Mouse (Mus musculus): ENCODE data around the gene Gpr142.
A peak's percentile ranks its signal among the peaks of the same experiment; 100 is the strongest.

The Gpr142 gene

GRCm38 (mm10) chr11:114798624-114799023, at the start of gene Gpr142:
Gene Gpr142, plus strand, starts transcription at chr11:114798924.
- DNase-seq (ENCODE audit: low spot score in 2 of 2) = no peak

DNA sequence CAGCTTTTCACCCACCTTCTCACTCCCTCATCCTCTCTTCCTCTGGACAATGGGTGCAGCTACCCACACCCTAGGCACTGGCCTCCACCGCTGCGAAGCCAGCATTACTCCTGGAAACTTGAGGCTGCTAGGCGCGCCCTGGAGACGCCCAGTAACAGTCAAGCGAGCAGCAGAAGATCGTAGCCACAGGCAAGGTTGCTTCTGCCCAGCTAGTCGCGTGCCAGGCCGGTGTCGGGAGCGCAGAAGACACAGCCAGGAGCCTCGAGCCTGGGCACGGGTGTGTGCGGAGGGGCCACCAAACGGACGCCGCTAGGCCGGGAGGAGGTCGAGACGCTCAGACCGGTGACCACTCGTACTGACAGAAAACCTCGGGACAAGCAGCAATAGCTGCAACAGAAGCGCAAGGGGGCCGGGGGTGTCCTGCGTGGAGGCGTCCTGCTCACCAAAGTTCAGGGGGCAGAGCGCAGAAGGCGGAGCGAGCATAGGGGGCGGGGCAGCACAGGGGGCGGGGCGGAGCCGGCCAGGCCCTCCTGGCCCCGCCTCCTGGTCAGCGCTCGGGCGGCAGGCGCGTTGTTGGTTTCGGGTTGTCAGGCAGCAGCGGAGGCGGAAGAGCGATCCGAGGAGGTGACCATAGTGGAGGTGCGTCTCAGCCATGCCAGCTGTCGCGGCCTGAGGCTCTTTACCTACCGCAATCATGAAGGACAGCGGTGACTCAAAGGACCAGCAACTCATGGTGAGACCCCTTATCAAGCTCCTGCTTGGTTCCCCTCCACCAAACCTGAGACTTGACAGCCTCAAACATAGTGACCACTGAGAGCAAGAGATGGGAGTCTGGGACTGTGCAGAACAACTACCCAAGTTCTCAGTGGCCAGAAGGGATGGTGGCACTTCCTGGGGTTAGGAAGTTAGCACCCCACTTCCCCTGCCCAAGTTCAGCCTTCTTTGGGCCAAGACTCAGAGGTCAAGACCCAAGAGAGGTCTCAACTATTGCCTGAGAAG, 33.6 kb upstream of the Gpr142 start, which contains the start of gene Kif19a:
Kif19a (plus strand) TSS at position 569 of the 999 bp plus-strand sequence.
- DNase-seq (ENCODE audit: low spot score in 2 of 2) = no peak

- no peak for DNase-seq (ENCODE audit: low spot score in 2 of 2)
Measured at GRCm38 (mm10) chr11:114769911-114770310, 28.8 kb upstream of the Gpr142 start.

- no peak for DNase-seq (ENCODE audit: low spot score in 2 of 2)
Measured at GRCm38 (mm10) chr11:114771896-114772295, 26.8 kb upstream of the Gpr142 start.

DNA sequence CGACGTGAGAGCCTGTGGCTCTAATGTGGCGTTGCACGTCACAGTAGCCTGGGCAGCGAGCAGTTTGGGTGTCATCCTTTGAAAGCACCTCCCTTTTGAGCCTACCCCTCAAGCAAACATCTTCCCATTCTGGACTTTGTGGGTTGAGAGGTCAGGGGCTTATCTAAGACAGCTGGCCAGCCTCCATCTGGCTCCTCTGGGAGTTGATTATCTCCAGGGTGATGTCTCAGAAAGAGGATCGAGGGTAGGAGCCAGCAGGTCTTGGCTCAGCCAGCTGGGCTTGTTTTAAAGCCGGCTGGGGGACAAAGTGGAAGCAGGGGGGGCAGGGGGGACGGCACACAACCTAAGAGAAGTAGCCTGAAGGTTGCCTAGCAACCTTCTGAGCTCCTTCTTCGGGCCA, 18.6 kb upstream of the Gpr142 start:
- no peak for DNase-seq (ENCODE audit: low spot score in 2 of 2)

DNA sequence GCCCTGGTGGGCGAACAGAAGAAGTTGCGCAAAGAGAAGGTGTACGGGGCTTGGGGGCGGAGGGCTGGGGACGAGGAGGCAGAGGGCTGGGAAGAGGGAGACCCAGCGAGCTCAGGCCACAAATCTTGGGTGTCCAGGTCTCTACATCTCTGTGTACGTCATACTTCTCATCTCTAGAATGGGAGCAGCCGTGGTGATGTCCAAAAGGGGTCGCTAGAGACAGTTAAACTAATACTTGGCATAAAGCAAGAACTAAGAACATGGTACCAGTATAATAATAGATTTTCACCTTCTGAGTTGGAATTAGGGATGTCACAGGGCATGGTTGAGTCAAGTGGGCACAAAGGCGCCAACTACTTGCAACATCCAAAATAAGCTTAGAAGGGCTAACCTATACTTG, 12.8 kb upstream of the Gpr142 start:
- DNase-seq (ENCODE audit: low spot score in 2 of 2) = no peak

DNA sequence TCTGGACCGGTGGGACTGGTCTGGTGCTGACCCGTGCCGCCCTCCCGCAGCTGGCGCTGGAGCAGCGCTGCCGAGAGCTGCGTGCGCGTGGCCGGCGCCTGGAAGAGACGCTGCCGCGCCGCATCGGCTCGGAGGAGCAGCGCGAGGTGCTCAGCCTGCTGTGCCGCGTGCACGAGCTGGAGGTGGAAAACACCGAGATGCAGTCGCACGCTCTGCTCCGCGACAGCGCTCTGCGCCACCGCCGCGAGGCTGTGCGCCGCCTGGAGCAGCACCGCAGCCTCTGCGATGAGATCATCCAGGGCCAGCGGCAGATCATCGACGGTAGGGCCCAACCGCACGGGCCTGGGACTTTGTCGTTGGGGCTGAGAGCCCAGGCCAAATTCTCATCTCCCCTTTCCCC, 12.4 kb upstream of the Gpr142 start:
- DNase-seq (ENCODE audit: low spot score in 2 of 2) = no peak

- DNase-seq (ENCODE audit: low spot score in 2 of 2) = no peak
Measured at GRCm38 (mm10) chr11:114787611-114788010, 11.1 kb upstream of the Gpr142 start.

- peak; percentile 71 to 87 for DNase-seq (ENCODE audit: low spot score in 2 of 2)
Measured at GRCm38 (mm10) chr11:114789061-114789714, 9.5 kb upstream of the Gpr142 start.

GRCm38 (mm10) chr11:114789716-114790115, 9.0 kb upstream of the Gpr142 start:
- no peak for DNase-seq (ENCODE audit: low spot score in 2 of 2)

DNA sequence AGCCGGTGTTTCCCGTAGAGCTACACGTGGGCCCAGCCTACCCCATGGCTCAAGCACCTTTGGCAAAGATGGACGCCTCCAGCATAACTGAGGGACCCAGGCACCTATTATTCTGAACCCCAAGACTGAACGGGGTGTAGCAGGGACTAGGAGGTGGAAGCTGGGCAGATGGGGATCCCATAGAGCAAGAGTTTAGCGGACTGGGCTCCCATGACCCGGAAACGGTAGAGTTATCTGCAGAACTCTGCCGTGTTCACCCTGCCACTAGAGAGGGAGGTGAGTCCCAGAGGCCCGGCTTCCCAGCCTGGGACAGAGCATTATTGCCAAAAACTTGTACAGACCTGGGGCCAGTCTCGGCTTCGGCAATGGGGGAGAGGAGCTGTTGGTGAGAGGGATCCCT, 8.6 kb upstream of the Gpr142 start:
- no peak for DNase-seq (ENCODE audit: low spot score in 2 of 2)

DNA sequence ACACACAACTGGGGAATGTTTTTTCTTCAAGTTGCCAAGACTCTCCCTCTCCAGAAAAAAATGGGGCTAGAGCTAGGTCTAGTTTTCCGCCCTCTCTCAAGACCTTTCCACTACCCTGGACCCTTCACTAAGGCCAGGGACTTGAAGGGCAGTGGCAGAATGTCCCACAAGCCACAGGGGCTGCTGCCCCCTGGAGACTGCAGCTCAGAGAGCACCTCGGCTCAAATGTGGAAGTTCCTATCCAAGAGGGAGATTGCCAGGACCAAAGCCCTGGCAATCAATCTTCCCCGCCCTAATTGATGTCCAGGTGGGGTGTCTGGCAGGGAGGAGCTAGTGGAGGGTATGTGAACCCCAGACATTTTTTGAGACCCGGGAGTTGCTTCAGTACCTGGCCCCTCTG, 7.9 kb upstream of the Gpr142 start:
- no peak for DNase-seq (ENCODE audit: low spot score in 2 of 2)

DNA sequence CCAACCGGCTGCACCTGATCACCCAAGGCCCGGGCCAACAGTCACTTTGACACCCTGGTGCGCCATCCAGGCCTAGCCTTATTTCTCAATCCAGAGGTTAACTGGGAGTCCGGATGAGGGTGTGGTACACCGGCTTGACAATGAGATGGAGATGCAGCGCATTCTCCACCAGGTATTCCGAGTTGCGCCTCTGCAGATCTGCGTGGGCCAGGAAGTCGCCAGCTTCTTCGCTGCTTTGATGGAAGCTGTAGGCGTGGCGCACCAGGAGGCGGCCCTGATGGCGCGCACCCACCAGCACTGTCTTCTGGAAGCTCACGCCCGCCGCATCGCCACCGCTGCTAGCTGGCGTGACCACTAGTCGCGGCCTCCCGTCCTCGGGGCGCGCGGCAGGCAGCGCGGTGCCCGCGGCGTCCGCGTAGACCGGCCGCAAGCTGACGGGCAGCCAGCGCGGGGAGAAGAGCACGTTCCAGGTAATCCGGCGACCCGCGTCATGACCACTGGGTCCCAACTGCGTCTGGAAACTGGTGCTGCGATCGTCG, 7.3 kb upstream of the Gpr142 start:
- no peak for DNase-seq (ENCODE audit: low spot score in 2 of 2)

GRCm38 (mm10) chr11:114791891-114792411, 6.8 kb upstream of the Gpr142 start:
- no peak for DNase-seq (ENCODE audit: low spot score in 2 of 2)

DNA sequence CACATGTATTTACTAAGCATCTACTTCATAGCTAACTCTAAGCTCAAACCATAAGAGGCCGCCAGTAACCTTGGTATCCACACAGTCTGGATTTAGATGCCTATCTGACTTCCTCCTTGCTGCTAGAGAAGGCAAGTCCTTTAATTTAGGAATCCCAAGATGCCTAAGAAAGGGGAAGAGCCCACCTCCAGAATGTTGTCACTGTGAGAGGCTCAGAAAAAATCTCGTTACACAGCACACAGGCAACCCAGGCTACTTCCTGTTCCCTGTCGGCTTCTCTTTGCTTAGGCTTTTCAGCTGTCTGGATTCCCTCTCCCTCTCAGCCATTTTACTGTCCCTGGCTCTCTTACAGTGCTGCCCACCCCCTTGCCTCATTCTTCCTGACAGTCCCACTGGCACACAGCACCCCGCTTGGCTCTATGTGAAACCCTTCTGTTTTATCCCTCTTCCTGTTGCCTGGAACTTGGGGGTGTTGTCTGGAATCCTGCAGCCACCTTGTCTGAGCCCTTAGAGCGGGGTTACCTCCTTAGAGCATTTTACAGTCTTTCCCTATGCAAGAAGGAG, 5.7 kb upstream of the Gpr142 start:
- no peak for DNase-seq (ENCODE audit: low spot score in 2 of 2)

GRCm38 (mm10) chr11:114793868-114794545, 4.7 kb upstream of the Gpr142 start:
- DNase-seq (ENCODE audit: low spot score in 2 of 2) = no peak

GRCm38 (mm10) chr11:114794691-114795090, 4.0 kb upstream of the Gpr142 start:
- no peak for DNase-seq (ENCODE audit: low spot score in 2 of 2)

GRCm38 (mm10) chr11:114795231-114795746, 3.4 kb upstream of the Gpr142 start:
- DNase-seq (ENCODE audit: low spot score in 2 of 2) = peak in 1 of 2 experiments; percentile 44

- DNase-seq (ENCODE audit: low spot score in 2 of 2) = no peak
Measured at GRCm38 (mm10) chr11:114795848-114796322, 2.8 kb upstream of the Gpr142 start, which contains the start of gene Btbd17. Gene Btbd17, minus strand, starts transcription at chr11:114795945.

DNA sequence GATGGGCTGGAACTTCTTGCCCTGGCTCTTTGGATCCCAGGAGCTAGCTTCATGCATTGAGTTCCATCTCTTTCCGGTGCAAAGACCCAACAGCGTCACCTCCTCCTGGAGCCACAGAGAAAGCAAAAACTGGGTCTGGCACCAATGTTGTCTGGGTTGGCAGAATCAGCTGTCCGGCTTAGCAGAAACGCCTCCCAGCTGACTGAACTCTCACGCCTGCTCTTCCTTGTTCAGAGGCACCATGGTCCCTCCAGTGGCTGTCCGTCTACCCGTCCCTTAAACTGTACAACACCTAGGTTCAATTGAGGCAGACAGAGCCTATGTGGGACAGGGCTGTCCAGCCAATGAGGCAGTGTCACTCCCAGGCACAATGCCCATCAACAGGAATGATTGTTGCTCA, 1.5 kb upstream of the Gpr142 start:
- DNase-seq (ENCODE audit: low spot score in 2 of 2) = no peak

- DNase-seq (ENCODE audit: low spot score in 2 of 2) = no peak
Measured at GRCm38 (mm10) chr11:114797981-114798380, 743 bp upstream of the Gpr142 start.
